Mouse (Mus musculus) neural tube, embryonic 13.5 days (tissue): ENCODE measurements around the gene Six1. TPM values are rescaled to one million over a fixed set of nuclear protein-coding genes. Genes with fewer than 3 reads are reported as not detected.
"Not testable (repeated sequence)": the region's sequence is repeated elsewhere in the genome, so short reads cannot be mapped to it uniquely, and the experiment has no call there.

Experiments used
- ATAC-seq: fragments of 200-750 bp; cut with Nextera tagmentation; 2 replicates; pipeline ENCODE4 v1.8.0; 2017; ENCODE audit warnings: low read depth, mild to moderate bottlenecking, moderate TSS enrichment, moderate library complexity
- H3K27ac ChIP-seq: fragments of 300-500 bp; sonication (generic); replicated peaks from 2 replicates; pipeline ENCODE4 v1.5.1; 2015; ENCODE audit warnings: moderate library complexity, mild to moderate bottlenecking, inconsistent platforms
- H3K27me3 ChIP-seq: fragments of 300-500 bp; sonication (generic); 2 replicates; pipeline ENCODE4 v1.6.1; 2015; ENCODE audit warnings: mild to moderate bottlenecking, inconsistent platforms
- H3K36me3 ChIP-seq: fragments of 300-500 bp; sonication (generic); 2 replicates; pipeline ENCODE4 v1.6.1; 2015; ENCODE audit warnings: mild to moderate bottlenecking, inconsistent platforms
- H3K4me1 ChIP-seq: fragments of 300-500 bp; sonication (generic); replicated peaks from 2 replicates; pipeline ENCODE4 v1.6.1; 2015; ENCODE audit warnings: inconsistent platforms
- H3K4me2 ChIP-seq: fragments of 300-500 bp; sonication (generic); 2 replicates; pipeline ENCODE4 v1.6.1; 2015; ENCODE audit warnings: inconsistent platforms, mild to moderate bottlenecking, moderate library complexity
- H3K4me3 ChIP-seq: fragments of 300-500 bp; sonication (generic); 2 replicates; pipeline ENCODE4 v1.5.1; 2015; ENCODE audit warnings: mild to moderate bottlenecking, inconsistent platforms
- H3K9ac ChIP-seq: fragments of 300-500 bp; sonication (generic); 2 replicates; pipeline ENCODE4 v1.6.1; 2015; ENCODE audit warnings: moderate library complexity, mild to moderate bottlenecking, inconsistent platforms
- H3K9me3 ChIP-seq: fragments of 300-500 bp; sonication (generic); 2 replicates; pipeline ENCODE4 v1.6.1; 2016; ENCODE audit warnings: inconsistent platforms
- WGBS: fragments of 180-500 bp; shearing (Covaris S2); methylation state at CpG from one replicate; pipeline ENCODE4 v1.1.7; 2015; 5-methylcytosine and 5-hydroxymethylcytosine counted together
- polyA plus RNA-seq: library from polyadenylated mRNA; unstranded; fragments of >200 nt; fragmentation: Nextera tagmentation; extraction: Ambion mirVana; gene quantifications from 2 replicates; pipeline ENCODE4 v1.2.1, GENCODE M21; 2015

Six1 gene
- polyA plus RNA-seq, result 8.8 and 13.9 TPM in 2 replicates

GRCm38 (mm10) chr12:73053668-73054241 lies at the start of gene Six1:
TSS of gene Six1 (minus strand) at chr12:73053887.
- Histone ChIP-seq H3K4me3 (peak within 1 kb of the TSS; percentile 40), H3K9ac (peak within 1 kb of the TSS; percentile 55), H3K4me1 (peaks cover 22% of the 10 kb centered on the region; the same call in 1 of the 2 replicates), H3K27ac (peak within 1 kb of the TSS; percentile 67), H3K27me3 (peaks cover 100% of the 10 kb centered on the region), H3K4me2 (peak within 1 kb of the TSS; percentile 59), H3K9me3 (no peaks in the 10 kb centered on the region), H3K36me3 (no peaks in the 10 kb centered on the region)
- ATAC-seq, result peak; percentile 53; the same call in 1 of the 2 replicates
- WGBS, result under 1% methylated on average over 41 of the region's 42 CpGs

DNA sequence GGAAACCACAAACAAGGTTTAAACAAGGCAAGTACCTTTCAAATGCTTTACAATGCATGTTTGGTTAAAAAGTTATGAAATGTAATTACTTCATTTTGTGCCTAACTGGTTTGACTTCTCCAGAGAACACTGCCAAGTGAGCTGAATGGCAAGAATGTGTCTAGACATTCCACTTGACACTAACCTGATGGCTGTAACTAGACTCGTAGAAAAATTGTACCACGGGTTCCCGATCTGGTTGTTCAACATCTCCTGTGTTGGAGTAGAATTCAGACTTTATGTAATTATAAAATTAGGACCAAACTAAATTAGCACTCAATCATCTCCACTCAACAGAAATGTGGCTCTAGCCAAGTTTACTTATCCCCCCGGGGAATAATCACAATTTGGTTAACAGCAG lies 44.9 kb upstream of the Six1 start:
- Histone ChIP-seq H3K27ac (no peak overlapping the region), H3K9ac (no peak overlapping the region), H3K27me3 (no peaks in the 10 kb centered on the region), H3K4me3 (no peak overlapping the region), H3K4me2 (no peak overlapping the region), H3K9me3 (0 out of 2 replicates have a peak, but pooled peaks cover 2% of the 10 kb centered on the region), H3K36me3 (peaks cover 9% of the 10 kb centered on the region), H3K4me1 (no peaks in the 10 kb centered on the region)
- no peak for ATAC-seq
- 92% methylated on average over 4 of the region's 4 CpGs for WGBS

DNA sequence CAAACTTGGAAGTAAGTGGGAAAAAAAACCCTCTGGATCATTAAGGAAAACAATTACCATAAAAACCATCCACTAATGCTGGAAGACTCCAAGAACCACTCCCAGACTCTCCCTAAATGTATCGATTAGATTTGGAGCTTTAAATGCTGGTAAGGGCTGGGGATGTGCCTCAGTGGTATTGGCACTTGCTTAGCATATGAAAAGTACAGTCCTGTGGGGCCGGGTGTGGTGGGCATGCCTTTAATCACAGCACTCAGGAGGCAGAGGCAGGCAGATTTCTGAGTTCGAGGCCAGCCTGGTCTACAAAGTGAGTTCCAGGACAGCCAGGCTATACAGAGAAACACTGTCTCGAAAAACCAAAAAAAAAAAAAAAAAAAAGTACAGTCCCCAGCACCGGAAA lies 42.5 kb upstream of the Six1 start:
- WGBS, result 87% methylated on average over 5 of the region's 5 CpGs
- not testable (repeated sequence) for H3K27me3 ChIP-seq, H3K4me3 ChIP-seq, H3K9me3 ChIP-seq, ATAC-seq, H3K4me2 ChIP-seq, H3K27ac ChIP-seq, H3K9ac ChIP-seq, H3K36me3 ChIP-seq, H3K4me1 ChIP-seq

GRCm38 (mm10) chr12:73094605-73095004 lies 40.9 kb upstream of the Six1 start:
- H3K9me3 ChIP-seq, result no peaks in the 10 kb centered on the region

GRCm38 (mm10) chr12:73094189-73094588 lies 40.5 kb upstream of the Six1 start:
- Histone ChIP-seq H3K4me1 (no peaks in the 10 kb centered on the region), H3K4me3 (no peak overlapping the region), H3K9me3 (no peaks in the 10 kb centered on the region), H3K27ac (no peak overlapping the region), H3K27me3 (no peaks in the 10 kb centered on the region), H3K36me3 (no peaks in the 10 kb centered on the region), H3K4me2 (no peak overlapping the region), H3K9ac (no peak overlapping the region)
- ATAC-seq, result no peak
- 76% methylated on average over 2 of the region's 2 CpGs for WGBS

More at GRCm38 (mm10) chr12:73094605-73095004, 40.9 kb upstream of the Six1 start:
- Histone ChIP-seq H3K36me3 (no peaks in the 10 kb centered on the region), H3K4me2 (no peak overlapping the region), H3K27me3 (no peaks in the 10 kb centered on the region), H3K4me3 (no peak overlapping the region), H3K4me1 (no peaks in the 10 kb centered on the region), H3K27ac (no peak overlapping the region), H3K9ac (no peak overlapping the region)
- ATAC-seq, result no peak
- WGBS, result 26% methylated on average over 2 of the region's 2 CpGs

GRCm38 (mm10) chr12:73090672-73091335 lies 37.1 kb upstream of the Six1 start:
- H3K4me3 ChIP-seq, result no peak overlapping the region
- H3K4me1 ChIP-seq, result no peaks in the 10 kb centered on the region
- H3K9ac ChIP-seq, result no peak overlapping the region
- no peak overlapping the region for H3K27ac ChIP-seq
- WGBS, result 82% methylated on average over 7 of the region's 7 CpGs
- no peak for ATAC-seq
- H3K9me3 ChIP-seq, result no peaks in the 10 kb centered on the region
- H3K27me3 ChIP-seq, result no peaks in the 10 kb centered on the region
- no peak overlapping the region for H3K4me2 ChIP-seq
- no peaks in the 10 kb centered on the region for H3K36me3 ChIP-seq

GRCm38 (mm10) chr12:73088911-73089310 lies 35.2 kb upstream of the Six1 start:
- no peaks in the 10 kb centered on the region for H3K9me3 ChIP-seq
- no peak overlapping the region for H3K9ac ChIP-seq
- H3K4me1 ChIP-seq, result no peaks in the 10 kb centered on the region
- H3K4me2 ChIP-seq, result no peak overlapping the region
- H3K27ac ChIP-seq, result no peak overlapping the region
- H3K27me3 ChIP-seq, result no peaks in the 10 kb centered on the region
- no peak for ATAC-seq
- 66% methylated on average over 4 of the region's 5 CpGs for WGBS
- H3K36me3 ChIP-seq, result no peaks in the 10 kb centered on the region
- H3K4me3 ChIP-seq, result no peak overlapping the region

- no peaks in the 10 kb centered on the region for H3K27me3 ChIP-seq
- H3K4me1 ChIP-seq, result no peaks in the 10 kb centered on the region
- ATAC-seq, result no peak
- H3K27ac ChIP-seq, result no peak overlapping the region
- 84% methylated on average over 5 of the region's 5 CpGs for WGBS
- H3K9ac ChIP-seq, result no peak overlapping the region
- H3K36me3 ChIP-seq, result no peaks in the 10 kb centered on the region
- H3K9me3 ChIP-seq, result no peaks in the 10 kb centered on the region
- no peak overlapping the region for H3K4me3 ChIP-seq
- no peak overlapping the region for H3K4me2 ChIP-seq
Observed at GRCm38 (mm10) chr12:73088500-73088899, 34.8 kb upstream of the Six1 start.

DNA sequence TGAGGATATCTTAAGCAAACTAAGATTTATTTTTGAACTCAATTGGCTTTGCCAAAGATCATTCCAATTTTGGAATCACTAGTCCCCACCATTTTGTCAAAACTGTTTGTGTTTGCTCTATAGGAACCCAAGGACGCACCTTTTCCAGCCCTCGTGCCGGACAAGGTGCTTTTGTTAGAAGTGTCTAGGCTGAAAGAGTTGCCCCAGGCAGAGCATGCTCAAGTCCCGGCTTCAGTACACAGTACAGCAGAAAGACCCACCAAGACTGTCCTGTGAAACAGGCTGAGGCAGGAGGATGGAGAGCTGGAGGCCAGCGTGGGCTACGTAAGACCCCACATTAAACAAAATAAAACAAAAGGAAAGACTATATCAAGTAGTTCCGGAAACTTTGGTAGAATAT lies 33.4 kb upstream of the Six1 start:
- Histone ChIP-seq H3K4me1 (no peaks in the 10 kb centered on the region), H3K4me2 (no peak overlapping the region), H3K36me3 (no peaks in the 10 kb centered on the region), H3K9me3 (no peaks in the 10 kb centered on the region), H3K27me3 (no peaks in the 10 kb centered on the region), H3K4me3 (no peak overlapping the region), H3K27ac (no peak overlapping the region), H3K9ac (no peak overlapping the region)
- no peak for ATAC-seq
- WGBS, result 87% methylated on average over 7 of the region's 7 CpGs

DNA sequence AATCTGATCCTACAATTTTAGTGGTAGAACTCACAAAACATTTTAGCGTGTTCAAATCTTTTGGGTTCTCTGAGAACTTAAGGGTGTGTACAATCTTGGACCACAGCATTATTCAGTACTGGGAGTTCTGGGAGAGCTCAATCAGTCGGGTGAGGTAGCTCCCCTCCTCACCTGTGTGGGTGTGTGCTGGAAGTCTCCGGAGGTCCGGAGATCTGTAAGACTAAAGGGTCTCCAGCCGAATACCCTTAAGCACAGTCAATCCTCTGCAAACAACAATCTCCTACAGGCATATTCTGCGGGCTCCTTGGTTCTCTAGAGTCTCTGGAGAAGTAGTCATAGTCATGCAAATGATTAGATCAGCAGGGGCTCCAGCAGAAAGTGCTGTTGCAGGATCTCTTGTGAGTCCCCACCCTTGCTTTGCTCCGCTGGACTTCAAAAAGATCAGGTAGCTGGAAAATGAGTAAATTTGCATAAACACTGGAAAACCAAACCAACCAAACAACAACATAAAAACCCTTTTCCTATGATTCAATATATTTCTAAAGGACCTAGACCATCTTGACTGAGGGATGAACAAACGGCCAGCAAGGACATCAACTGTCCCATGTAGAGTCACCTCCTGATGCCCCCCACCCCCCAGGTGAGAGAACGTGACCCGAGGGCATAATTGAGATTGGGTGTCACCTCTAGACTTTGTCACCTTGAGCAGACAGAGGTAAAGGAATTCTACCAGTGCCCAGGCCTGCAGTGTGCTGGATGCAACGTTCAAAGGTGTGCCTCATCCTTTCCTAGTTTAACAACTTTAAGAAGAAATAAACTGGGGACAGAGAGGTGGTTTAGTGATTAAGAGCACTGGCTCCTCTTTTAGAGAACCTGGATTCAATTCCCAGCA lies 32.3 kb upstream of the Six1 start:
- 29% methylated on average over 11 of the region's 11 CpGs for WGBS
- no peaks in the 10 kb centered on the region for H3K9me3 ChIP-seq
- no peak overlapping the region for H3K4me2 ChIP-seq
- no peaks in the 10 kb centered on the region for H3K4me1 ChIP-seq
- no peak overlapping the region for H3K4me3 ChIP-seq
- H3K27me3 ChIP-seq, result no peaks in the 10 kb centered on the region
- H3K9ac ChIP-seq, result no peak overlapping the region
- no peaks in the 10 kb centered on the region for H3K36me3 ChIP-seq
- ATAC-seq, result no peak
- no peak overlapping the region for H3K27ac ChIP-seq

DNA sequence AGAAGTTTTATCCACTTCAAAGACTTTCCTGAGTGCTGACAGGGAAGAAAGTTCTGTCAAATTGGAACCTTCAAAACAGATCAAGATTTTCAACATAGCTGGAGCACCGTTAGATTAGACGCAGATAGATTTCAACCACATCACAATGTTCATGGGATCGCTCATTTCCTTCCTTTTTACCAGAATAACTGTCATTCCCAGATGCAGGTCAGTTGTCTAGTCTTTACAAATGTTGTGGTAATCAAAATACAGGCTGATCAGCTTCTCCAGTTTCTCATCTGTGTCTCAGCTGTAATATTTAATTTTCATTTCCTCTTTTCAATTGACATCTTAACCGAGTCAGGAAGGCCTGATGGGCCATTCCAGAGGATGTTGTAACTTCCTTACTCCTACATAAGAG lies 30.1 kb upstream of the Six1 start:
- H3K27ac ChIP-seq, result no peak overlapping the region
- ATAC-seq, result no peak
- no peaks in the 10 kb centered on the region for H3K9me3 ChIP-seq
- H3K4me2 ChIP-seq, result no peak overlapping the region
- no peaks in the 10 kb centered on the region for H3K36me3 ChIP-seq
- no peak overlapping the region for H3K9ac ChIP-seq
- WGBS, result 84% methylated on average over 4 of the region's 4 CpGs
- no peaks in the 10 kb centered on the region for H3K27me3 ChIP-seq
- no peaks in the 10 kb centered on the region for H3K4me1 ChIP-seq
- no peak overlapping the region for H3K4me3 ChIP-seq

GRCm38 (mm10) chr12:73081828-73082227 lies 28.1 kb upstream of the Six1 start:
- not testable (repeated sequence) for H3K4me1 ChIP-seq
- WGBS, result 90% methylated on average over 4 of the region's 4 CpGs

More at GRCm38 (mm10) chr12:73081828-73082227, 28.1 kb upstream of the Six1 start:
- not testable (repeated sequence) for H3K27ac ChIP-seq, H3K36me3 ChIP-seq, H3K27me3 ChIP-seq, H3K4me3 ChIP-seq, ATAC-seq, H3K4me2 ChIP-seq, H3K9ac ChIP-seq, H3K9me3 ChIP-seq
